Mouse (Mus musculus): Measurements from ENCODE around the gene Dlg2.
"Not testable (repeated sequence)": the region's sequence is repeated elsewhere in the genome, so short reads cannot be mapped to it uniquely, and the experiment has no call there.

Gene Dlg2

DNA sequence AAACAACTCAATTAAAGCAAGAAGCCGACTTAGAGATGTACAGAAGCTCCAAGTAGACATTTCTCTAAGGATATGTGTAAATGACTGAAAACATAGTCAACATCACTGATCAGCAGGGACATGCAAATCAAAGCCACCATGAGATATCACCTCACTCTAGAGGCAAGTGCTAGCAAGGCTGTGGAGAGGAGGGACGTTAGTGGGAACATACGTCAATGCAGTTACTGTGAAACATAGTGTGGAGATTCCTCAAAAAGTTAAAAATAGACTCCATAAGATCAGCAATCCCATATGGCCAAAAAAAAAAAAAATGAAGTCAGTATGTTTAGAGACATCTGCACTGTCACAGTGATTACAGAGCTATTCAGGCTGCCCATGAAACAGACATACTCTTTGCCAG is 349.2 kb downstream of the Dlg2 start:
- DNase-seq (ENCODE audit: extremely low read depth, low read depth) = no peak

DNA sequence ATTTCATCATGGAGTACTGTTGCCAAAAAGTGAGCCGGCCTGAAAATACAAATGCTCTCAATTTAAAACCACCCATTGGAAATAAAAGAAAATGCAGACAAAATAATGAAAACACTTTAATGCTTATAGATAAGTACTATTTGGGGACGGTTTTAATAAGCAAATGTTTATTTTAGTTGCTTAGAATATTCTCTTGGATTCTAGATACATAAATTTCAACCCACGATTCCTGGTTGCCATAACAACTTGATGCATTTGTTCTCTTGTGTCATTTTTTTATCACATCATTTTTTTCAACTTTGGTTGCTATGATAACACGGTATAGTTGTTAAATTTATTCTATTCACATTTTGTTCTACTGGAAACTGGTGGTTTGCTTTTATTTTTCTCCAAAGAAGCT is 364.8 kb downstream of the Dlg2 start:
- no peak for DNase-seq (ENCODE audit: extremely low read depth, low read depth)

DNA sequence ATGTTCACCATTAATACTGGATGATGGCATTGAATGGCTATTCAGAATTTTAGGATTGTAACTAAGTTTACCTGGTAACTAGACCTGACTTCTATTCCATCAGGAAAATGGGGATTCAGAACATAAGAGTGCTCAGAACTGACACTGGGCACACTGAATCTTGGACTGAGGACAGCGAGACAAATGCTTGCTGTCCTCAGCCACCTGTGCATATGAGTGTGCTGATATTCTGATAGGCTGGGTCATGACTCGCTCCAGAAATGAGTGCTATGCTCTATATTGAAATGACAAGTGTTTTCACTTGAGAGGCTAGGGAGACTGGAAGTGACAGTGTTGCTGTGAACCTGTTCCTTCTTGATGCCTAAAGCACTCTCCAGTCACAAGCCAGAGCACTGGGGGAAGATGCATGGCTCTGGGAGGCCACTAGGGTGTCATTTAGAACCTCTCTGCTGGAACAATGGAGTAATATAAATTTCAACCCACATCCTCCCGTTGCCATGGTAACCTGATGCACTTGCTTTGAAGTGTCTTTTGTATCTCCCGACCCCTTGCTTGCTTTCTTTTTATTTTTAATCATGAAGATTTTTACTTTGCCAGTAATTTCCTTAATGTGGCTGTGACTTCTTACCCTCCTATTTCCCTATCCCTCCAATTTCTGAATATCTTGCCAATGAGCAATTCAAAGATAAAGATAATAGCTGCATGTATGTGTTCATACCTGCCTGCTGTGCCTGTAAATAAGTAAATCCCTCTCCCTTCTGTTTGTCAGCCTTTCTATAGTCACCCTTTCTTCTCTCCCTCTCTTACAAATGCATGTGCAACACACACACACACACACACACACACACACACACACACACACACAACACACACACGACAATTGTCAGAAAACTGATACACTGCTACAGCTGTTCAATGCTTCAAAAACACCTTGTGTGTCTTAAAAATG is 367.1 kb downstream of the Dlg2 start:
- DNase-seq (ENCODE audit: extremely low read depth, low read depth) = no peak

DNA sequence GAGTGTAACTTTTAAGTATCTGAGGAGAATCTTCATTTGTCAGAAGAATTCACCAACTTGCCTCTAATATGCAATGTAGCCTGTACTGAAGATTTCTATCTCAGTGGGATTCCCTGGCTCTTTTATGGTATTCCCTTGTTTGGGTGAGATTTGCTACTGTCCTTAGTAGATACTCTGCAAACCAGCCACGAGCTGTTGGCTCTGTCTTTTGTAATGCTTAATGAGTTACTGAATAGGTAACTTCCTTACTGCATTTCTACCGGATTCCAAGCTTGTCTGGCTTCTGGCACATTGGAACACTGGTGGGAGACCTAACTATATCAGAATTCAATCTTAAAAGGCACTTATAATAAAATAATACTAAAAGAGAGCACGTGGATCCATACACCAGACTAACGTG is 400.3 kb downstream of the Dlg2 start:
- DNase-seq (ENCODE audit: extremely low read depth, low read depth) = not testable (repeated sequence)

DNA sequence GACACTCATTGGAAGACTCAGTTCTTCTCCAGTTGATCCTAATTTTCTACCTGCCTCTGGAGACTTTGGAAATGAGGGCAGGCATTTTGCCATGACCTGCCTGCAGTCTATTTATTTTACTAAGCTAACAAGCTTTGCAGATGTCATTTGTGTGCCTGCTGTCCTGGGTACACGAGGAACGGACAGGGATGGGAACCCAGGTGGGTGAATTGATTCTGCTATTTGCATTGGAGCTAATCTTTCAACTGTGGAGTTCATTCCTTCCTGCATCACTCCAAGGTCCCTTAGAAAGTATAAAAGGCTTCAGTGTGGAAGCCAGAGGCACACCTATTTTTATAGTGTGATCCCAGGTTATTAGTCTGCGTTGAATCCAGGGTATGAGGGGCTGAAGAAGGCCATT is 406.3 kb downstream of the Dlg2 start:
- no peak for DNase-seq (ENCODE audit: extremely low read depth, low read depth)

DNA sequence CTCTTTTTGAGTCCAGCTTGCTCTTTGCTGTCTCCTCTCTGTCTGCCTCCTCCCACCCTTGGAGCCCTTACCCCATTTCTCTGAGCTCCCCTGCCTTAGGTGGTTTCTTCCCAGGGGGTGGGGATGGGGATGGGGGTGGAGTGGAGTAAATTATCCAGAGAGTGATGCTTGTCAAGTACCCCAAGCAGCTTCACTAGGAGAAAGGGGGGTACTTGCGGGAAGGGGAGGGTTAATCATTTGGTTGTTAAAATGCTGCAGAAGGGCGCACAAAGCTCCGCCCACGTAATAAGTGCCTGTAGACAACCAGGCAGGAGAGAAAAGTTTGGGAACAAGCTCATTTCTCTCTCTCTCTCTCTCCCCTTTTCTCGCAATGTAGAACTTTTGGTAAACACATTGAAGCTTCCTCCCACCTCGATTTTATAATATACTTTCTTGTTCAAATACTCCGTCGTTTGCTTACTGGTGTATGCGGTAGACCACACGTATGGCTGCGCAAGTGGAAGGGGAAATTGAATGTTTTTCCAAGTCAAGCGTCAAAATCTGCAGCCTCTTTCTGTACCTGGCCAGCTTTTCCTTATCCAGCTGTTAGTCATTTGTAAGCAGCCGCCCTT is 410.0 kb downstream of the Dlg2 start:
- DNase-seq (ENCODE audit: extremely low read depth, low read depth) = no peak

DNA sequence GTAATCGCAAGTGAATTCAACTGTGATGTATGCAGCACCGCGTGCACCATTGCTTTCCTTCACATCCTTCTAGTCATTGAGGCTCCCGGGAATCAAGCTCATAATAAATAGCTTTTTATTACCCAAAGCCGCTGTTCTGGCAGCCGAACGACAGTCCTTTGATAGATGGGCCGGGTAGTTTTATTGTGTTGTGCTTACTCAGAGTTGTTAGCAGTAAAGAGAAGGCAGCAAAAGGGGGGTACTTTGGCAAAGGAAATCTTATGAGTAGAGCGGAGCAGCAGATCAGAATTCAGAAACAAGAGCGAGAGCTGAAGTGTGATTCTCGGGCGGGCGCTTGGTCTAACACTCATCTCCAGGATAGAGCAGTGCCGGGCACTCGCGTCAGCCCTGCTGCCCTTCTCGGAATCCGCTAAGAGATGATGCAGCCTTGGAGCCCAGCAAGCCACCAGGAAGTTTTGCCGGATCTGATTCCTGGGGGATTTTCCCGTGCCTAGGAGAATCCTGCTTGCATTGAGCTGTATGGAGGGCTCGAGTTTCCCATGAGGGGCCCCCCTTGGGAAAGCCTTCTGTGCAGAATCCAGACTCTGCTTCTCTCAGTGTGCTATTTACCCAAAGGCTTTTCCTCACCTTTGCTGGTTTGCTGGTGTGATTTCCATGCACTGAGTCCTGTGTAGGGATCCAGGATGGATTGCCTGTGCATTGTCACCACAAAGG is 410.7 kb downstream of the Dlg2 start:
- DNase-seq (ENCODE audit: extremely low read depth, low read depth) = no peak

DNA sequence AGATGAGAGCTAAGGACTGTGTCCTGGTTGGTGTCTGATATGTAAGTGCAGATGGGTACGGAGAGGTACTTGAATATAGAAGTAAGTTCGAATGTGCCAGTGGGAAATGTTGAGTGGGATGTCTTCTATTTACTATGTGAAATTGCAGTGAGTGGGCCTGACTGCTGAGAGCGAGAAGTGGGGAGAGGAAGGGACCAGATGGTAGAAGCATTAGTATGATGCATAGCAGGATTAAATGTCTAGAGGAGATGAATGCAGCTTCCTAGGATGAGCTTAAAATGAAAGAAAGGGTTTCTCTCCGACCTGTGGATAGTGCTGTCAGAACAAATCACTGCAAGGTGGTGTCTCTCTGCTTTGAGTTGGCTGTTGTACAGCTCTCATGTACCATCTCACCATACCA is 451.0 kb downstream of the Dlg2 start:
- no peak for DNase-seq (ENCODE audit: extremely low read depth, low read depth)

DNA sequence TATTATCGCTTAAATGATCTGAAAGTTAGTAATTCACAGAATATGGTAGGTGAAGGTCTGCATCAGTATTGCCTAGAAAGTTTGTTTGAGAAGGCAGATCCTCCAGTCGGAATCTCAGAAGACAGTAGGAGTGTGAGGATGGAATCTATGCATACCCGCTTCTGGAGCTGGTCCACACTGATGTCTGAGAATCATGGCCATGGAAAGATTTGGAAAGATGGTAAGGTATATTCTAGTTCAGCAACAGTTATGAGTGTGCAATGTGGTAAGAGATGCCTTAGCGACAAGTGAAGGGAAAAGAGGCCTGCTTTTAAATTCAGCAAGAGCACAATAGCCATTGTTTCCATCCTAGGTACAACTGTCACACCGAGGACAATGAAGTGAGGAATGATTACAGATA is 464.3 kb downstream of the Dlg2 start:
- DNase-seq (ENCODE audit: extremely low read depth, low read depth) = no peak

DNA sequence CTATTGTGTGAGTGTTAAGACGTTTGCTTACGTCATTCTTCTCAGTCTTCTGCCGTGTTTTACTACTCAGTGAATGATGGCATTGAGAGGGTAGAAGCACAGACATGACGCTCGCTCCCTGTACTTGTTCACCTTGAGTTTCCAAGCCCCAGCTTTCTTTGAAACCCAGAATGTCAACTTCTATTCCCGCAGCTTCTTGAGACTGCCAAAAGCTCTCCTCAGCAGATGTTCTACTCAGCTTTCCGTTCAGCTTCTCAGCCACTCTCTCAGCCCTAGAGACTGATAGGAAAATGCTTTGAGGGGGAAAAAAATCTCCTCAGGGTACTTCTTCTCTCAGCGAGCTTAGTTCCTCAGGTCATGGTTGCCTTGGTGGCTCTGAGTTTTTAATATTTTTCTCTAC is 470.6 kb downstream of the Dlg2 start:
- DNase-seq (ENCODE audit: extremely low read depth, low read depth) = no peak

DNA sequence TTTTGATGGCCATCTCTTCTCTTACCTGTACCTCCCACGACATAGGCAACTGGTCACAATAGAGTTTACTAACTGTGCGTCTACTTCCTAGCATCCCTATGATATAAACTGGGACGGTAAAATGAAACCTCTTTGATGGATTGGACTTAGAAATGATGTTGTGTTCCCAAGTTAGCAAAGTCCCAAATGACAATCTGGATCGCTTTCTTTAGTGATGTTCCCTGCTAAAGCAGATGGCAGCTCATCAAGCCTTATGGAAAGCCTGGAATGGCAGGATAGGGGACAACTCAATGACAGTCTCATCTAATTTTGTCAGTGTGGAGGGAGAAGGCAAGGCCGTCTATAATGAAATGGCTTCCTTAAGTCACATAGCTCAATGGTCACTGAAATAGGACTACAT is 472.7 kb downstream of the Dlg2 start:
- no peak for DNase-seq (ENCODE audit: extremely low read depth, low read depth)

DNA sequence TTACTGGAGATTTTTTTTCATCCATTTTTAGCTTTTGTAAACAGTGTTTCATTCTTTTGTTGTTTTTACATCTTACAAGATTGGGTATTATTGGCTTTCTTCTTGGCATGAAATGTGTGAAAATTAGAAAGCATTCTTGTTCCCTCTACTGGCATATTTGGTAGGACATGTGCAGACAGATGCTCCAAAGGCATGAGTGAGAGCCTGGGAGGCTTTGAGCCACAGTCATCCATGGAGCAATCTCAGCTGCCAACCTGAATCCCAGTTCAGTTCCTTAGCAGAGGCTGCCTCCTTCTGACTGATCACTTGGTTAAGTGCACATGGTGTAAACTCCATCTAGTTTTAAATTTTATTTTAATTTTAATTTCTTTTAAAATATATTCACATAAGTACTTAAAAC is 500.8 kb downstream of the Dlg2 start:
- no peak for DNase-seq (ENCODE audit: extremely low read depth, low read depth)

DNA sequence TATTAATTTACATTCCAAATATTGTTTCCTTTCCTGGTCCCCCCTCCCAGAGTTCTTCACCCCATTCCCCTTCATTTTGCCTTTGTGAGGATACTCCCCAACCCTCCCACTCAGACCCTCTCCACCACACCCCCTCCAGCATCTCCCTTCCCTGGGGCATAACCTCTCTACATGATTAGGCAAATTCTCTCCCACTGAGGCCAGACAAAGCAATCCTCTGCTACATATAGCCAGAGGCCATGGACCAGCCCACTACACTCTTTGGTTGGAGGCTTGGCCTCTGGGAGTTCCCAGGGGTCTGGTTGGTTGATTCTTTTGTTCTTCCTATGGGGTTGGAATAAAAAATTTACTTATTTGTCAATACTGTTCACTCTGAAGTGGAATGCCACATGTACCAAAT is 505.6 kb downstream of the Dlg2 start:
- no peak for DNase-seq (ENCODE audit: extremely low read depth, low read depth)

DNA sequence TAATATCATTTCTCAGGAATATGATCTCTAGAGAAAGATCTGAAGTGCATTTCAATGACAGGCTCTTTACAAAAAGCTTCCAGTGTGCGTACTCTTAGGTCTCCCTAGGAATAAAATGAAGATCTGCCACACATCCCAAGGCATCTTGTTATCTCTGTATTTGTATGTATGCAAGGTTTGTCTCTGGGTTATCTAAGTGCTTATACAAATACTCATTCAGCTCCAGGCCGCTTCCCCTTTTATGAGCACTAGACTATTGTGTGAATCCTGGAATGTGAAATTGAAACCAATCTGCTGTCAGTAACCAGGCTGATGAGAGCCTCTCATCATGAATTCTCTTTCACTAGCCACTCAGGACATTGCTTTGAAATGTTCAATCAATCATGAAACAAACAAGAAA is 534.2 kb downstream of the Dlg2 start:
- no peak for DNase-seq (ENCODE audit: extremely low read depth, low read depth)

DNA sequence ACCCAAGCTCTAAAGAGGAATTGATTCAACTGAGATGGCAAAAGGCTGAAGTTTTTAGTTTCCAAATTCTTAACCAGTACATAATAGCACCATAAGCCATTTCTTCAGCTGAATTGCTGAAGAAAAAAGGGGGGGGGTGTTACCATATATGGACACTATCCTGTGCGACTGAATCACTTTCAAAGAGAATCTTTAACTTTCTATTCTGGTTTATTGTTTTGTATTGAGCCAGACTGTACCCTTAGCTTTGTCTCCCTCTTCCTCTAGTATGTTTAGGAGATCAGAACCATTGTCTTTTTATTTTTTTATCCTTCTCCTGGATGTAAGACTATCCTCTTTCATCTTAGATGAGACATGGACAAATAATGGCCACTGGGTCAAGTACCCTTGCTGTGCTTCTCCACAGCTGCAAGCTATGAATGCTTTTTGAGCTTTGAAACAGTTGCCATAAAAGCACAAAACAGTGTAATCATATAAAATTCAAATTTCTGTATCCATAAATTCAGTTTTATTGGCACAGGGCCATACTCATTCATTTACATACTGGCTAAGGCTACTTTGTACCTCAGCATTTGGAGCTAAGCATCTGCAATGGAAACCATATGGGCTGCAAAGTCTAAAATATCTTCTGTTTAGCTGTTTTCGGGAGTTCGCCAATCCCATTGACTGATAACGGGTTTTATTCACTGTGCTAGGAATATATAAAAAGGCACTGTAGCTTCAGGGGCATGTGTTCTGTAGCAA is 568.7 kb downstream of the Dlg2 start:
- no peak for DNase-seq (ENCODE audit: extremely low read depth, low read depth)

DNA sequence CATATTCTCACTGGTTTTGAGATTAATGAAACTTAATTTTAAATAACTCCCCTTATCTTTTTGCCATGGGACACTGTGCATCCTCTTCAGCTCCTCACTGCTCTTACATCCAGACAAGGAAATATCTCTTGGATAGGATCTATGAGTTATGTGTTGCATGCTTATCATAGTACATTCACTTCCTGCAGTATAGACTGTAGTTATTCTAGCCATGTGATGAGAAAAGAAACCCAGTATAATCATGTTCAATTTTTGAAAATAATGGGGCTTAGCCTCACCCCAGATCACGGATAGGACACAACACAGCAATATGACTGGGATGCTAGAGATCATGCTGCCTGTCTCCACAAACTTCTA is 569.2 kb downstream of the Dlg2 start:
- DNase-seq (ENCODE audit: extremely low read depth, low read depth) = no peak

DNA sequence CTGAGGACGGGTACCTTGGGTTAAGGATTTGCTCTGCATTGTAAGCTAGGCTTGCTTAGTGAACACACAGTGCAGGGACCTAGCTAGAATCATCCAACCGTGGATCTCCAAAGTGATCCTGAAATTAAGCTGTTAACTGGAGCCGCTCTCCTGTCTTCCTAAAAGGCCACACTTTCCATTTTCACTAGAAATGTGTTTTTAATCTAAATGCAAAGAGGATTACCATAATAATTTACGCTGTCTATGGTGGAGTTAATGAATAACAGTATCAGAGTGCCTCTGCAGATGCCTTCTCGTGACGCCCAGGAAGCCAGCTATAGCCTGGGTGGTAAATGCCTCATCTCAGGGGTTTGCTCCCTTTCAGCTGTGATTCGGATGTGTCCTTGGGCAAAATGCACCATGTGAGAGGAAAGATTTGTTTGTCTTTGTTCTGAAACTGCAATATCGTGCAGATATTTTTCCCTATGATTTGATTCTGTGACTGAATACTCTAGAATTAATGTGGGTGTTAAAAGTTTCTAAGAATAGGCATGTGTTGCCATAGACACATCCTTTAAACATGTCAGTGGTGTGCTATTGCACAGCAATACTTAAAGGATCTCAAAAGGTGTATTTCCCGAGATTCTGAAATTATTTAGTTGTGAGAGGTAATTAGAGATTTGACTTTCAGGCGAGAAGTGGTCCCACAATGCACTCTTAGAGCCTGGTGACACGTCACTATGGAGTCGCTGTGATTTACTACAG is 587.0 kb downstream of the Dlg2 start:
- DNase-seq (ENCODE audit: extremely low read depth, low read depth) = no peak

DNA sequence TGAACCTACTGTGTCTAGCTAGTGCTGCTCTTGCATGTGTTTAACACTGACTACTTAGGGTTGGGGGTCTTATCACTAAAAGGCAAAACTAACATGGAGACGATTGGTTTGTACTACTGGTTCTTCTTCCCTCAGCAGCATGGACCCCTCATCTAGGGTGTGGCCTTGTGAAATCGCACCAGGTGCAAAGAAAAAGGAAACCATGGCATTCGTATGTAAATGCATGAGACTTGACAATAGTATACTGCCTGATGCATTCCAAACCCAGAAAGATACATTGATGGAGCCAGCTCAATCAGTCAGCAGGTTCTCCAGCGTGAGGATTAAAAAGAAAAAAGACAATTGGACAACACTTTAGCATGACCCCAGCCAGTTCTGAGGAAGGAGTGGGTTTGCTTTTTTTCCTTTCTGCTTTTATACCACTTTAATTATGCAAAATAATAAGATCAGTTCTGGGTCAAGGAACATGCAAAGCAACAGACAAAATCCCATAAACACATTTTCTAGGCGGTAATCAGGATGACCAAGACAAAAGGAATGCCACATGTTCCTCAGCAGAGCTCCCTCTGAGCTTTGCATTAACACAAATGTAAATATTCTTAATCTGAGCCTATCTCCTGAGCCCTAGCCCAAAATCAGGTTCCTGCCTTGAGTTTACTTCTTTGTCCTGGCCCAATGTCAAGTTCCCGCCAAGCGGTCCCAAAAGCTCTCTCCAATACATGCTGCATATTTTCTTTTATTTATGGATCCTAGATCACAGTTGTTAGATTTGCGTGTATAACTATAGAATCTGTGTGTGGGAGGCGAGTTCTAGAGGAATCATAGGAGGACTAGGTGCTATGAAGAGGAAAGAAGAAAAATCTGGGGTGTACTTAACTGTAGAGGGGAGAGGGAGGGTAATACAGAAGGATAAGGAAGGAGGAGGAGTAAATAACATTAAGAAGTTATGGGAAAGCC is 595.6 kb downstream of the Dlg2 start:
- no peak for DNase-seq (ENCODE audit: extremely low read depth, low read depth)

DNA sequence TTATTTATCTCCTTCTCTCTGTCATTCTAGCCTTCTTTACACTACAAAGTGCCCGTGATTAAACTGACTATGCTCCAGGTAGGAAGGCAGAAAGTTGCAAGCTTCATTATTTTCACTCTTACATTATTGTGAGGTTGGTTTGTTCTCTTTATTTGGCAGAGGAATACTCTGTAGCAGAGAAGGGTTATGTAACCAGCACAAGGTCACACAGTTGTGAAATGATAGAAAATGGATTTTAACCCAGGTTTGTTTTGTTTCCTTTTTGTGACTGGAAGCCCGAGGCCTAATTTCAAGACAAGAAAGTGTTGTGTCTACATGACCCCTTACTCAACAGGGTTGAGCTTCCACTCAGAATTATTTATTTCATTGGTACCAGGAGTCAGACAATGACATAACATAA is 609.6 kb downstream of the Dlg2 start:
- no peak for DNase-seq (ENCODE audit: extremely low read depth, low read depth)
